Mouse (Mus musculus) cerebellum, adult (tissue): Measurements from ENCODE around the gene Gna11.
A peak's percentile ranks its signal among the peaks of the same experiment; 100 is the strongest.

Experiments used
- ATAC-seq: cut with Nextera tagmentation; 2 replicates; pipeline ENCODE4 v1.9.2; 2017; ENCODE audit warnings: mild to moderate bottlenecking, moderate library complexity, mixed read lengths; ENCODE audit not compliant: insufficient number of reproducible peaks, low FRiP score, low TSS enrichment

The Gna11 gene

GRCm38 (mm10) chr10:81545161-81545747, at the start of gene Gna11:
TSS of gene Gna11 (minus strand) at chr10:81545190.
- peak; percentile 89 for ATAC-seq

GRCm38 (mm10) chr10:81593935-81594334, 48.9 kb upstream of the Gna11 start:
- ATAC-seq, result peak; percentile 59; the same call in 1 of the 2 replicates

DNA sequence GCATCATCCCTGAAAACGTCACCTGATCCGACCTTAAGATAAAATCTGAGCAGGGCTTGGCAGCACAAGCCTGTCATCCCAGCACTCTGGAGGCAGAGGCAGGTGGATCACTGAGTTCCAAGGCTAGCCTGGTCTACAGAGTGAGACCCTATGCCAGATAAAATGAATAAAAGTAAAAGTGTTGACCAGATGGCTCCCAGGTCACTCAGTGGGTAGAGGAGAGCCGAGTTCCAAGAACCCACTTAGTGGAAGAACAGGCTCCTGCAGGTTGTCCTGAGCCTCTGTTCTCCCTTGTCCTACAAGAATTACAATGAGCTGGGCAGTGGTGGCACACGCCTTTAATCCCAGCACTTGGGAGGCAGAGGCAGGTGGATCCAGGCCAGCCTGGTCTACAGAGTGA, 48.2 kb upstream of the Gna11 start:
- no peak for ATAC-seq

GRCm38 (mm10) chr10:81592631-81593030, 47.6 kb upstream of the Gna11 start:
- no peak for ATAC-seq

- ATAC-seq, result no peak
Observed at GRCm38 (mm10) chr10:81591846-81592245, 46.9 kb upstream of the Gna11 start.

DNA sequence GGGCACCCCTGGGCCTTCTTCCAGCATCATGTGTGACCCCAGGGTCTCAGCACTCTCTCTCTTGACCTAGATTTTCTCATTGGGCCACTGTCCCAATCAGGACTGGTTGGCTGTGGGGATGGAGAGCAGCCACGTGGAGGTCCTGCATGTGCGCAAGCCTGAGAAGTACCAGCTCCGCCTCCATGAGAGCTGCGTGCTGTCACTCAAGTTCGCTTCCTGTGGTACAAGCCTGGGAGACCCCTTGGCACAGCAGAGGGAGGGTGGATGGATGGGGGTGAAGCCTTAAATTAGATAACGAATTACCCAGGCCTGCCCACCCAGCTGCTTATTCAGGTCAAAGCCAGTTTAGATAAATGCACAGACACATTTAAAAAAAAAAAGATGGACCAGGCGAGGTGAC, 43.7 kb upstream of the Gna11 start:
- ATAC-seq, result no peak

- no peak for ATAC-seq
Observed at GRCm38 (mm10) chr10:81583347-81583746, 38.4 kb upstream of the Gna11 start.

DNA sequence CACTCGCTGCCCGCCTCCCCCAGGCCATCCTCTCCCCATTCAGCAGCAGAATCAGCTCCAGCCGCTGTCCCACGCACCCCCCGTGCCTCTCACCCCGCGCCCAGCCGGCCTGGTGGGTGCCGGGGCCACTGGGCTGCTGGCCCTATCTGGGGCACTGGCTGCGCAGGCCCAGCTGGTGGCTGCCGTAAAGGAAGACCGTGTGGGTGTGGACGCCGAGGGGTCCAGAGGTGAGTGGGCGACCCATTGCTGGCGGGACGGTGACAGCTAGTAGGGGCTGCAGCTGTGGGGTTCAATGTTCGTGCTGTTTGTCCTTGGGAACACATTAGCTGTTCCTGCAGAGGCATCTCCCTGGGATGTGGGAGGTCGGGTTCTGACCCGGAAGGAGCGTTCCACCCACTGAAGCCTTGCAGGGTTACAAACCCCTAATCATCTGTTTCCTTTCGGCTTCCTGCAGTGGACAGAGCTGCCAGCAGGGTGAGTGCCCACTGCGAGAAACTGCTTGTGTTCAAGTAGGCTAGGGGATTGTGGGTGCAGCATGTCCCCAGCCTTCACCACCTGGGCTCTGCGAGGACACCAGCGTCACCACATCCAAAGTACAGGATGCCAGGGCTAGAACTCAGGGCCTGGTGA, 35.6 kb upstream of the Gna11 start:
- no peak for ATAC-seq

DNA sequence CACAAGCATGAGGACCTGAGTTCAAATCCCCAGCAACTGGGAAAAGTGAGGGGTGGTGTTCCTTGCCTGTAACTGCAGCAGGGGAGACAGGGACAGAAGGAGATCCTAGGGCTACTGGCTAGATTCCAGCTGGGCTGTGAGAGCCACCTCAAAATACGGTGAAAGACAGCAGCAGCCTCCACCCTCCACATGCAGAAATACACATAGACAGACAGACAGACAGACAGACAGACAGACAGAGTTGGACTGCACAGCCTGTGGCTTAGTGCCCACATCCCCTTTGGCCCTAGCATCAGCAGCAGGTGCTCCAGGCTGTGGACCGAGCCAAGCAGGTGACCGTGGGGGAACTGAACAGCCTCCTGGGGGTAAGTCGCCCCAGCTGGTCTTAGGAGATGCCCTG, 35.0 kb upstream of the Gna11 start:
- no peak for ATAC-seq

DNA sequence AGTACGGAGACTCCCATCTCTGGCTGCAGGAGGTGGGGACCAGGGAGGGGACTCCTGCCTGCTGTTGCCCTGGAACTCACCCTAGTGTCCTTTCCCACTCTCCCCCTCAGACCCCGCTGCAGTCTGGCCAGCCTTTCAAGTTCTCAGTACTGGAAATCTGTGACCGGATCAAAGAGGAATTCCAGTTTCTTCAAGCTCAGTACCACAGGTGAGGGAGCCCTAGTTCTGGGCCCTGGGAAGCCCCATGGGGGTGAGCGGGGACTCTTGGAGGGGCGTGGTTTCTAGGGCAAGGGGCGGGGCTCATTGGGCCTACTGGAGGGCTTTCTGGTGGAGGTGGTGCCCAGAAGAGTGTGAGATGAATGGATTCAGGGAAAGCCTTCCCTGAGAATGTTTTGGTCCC, 30.7 kb upstream of the Gna11 start:
- ATAC-seq, result no peak

DNA sequence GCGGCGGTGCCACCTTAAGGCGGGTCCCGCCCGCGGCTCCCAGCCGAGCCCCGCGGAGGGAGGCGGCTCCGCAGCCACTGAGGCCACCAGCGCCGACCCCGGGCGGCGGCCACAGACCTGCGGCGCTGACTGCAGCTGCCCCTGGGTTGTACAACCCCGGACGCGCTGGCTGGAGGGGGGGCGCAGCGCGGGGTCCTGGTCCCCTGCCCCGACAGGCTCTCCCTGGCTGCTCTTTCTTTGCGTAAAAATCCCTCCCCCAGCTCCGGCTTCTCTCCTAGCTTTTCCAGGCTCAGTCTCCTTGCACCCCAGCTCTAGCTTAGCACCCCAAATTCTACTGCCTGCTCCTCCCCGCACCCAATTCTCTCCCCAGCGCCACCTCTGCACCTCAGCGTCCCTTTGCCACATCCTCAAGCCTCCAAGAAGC, 30.2 kb upstream of the Gna11 start:
- 0 out of 2 replicates have a peak, but pooled peaks have one; percentile 5 for ATAC-seq

DNA sequence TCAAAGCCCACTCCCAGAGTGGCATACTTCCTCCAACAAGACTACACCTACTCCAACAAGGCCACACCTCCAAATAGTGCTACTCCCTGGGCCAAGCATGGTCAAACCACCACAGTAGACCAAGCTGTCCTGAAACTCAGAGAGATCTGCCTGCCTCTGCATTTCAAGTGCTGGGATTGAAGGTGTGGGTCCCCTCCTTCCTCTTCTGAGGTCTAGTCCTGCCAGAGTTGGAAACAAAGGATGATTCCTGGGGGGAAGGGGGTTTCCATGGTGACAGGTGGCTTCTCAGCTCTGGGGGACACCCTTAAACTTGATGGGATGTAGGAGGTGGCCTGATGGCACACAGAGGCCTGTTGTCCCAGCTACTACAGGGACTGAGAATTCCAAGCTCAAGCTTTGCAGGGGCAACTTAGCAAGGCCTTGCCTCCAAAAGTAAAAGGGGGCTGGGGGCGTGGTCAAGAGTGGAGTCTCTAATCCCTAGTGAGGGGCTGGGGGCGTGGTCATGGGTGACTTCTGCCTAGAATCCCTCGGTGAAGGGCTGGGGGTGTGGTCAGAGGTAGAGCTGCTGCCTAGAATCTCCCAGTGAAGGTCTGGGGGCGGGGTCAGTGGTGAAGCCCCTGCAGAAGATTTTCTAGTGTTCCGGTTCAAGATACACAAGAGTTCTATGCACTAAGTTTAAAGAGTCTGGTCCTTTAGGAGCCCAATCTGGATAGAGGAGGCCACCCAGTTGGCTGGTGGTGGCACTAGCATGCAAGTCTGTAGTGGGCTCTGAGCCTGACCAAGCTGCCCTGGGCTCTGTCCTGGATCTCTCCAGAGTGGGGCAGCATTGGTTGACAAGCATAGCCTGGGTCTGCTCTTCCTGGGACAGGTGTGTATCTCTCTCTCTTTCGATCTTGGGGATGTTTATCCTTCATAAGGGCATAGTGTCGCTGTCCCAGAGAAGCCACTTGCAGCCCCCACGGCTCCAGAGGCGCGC, 29.4 kb upstream of the Gna11 start, which contains the start of gene Tle2:
Gene Tle2, plus strand, starts transcription at position 481 of the 976 bp plus-strand sequence.
- ATAC-seq, result no peak

- no peak for ATAC-seq
Observed at GRCm38 (mm10) chr10:81572975-81573374, 28.0 kb upstream of the Gna11 start.

DNA sequence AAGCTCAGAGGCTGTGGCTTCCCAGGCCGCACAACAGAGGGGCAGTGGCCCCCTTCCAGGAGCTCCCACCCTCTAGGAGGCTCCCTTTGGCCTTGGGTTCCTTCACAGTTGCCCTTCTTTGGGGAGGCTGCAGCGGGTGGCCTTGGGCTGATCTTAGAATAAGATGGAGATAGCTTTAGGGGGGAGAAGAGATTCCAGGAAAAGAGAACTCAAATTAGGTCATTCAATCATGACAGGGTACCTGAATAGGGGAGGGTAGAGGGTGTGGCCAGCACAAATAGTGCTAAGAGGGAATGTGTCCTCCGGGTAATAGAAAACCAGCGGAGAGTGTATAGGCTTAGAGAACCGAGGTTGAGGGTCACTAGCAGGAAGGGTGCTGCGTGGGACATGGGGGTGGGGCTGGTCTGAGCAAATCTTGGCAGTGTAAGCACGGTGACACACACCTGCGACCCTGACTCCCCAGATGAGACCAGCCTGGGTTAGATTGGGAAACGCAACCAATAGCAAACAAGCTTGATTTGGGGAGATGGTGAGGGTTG, 27.2 kb upstream of the Gna11 start:
- ATAC-seq, result no peak

DNA sequence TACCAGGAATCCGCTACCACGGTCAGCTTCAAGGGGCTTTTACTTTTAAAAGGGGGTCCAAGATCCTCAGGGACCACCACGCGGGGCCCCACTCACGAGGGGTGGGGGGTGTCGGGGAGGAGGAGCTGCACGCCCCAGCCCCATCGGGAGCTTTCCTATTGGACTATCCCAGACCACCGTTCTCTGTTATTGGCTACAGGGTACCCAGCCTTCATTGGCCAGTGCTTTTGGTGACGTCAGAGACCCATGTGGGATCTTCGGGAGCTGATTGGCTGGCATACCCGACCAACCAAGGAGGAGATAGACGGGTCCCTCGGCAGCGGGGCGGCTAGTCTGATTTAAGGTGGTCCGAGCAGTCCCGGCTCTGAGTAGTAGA, 26.5 kb upstream of the Gna11 start:
- peak; percentile 82 for ATAC-seq

DNA sequence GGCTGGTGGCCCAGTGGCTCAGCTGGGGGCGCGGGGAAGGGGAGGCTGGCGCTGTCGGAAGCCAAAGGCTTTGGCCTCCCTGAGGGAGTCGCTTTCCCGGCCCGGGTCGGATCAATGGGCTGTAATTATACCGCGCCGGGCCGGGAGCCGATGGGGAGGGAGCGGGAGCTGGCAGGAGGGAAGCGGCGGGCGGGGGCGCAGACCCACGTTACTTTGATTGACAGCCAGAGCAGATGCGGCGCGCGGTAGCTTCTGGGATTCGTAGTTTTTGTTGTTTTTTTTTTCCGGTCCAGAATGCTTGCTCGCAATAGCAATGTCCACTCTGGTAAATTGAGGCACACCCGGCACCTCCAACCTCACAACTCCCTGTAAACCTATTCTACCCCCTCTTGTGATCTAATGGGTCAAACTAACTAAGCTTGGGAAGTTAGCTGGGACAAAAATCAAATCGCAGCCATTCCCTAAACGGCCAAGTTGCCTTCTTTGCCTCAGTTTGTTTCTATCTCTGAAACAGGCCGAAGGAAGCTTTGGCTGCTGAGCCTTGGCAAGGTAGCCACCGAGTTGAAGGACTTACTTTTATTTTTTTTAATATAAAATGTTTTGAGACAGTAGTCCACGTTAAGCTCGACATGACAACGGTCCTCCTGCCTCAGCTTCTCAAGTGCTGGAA, 26.0 kb upstream of the Gna11 start:
- peak; percentile 24; the same call in 1 of the 2 replicates for ATAC-seq

GRCm38 (mm10) chr10:81570238-81570800, 25.3 kb upstream of the Gna11 start:
- no peak for ATAC-seq

GRCm38 (mm10) chr10:81569507-81570237, 24.7 kb upstream of the Gna11 start:
- ATAC-seq, result no peak
